Mouse (Mus musculus): ENCODE data around the gene Atp1a4. TPM values are rescaled to one million over a fixed set of nuclear protein-coding genes. Genes with fewer than 3 reads are reported as not detected.
A peak's percentile ranks its signal among the peaks of the same experiment; 100 is the strongest.

Gene Atp1a4
- total RNA-seq, 2 experiments from 2014 or later, result 0.53 to 1.4 TPM

DNA sequence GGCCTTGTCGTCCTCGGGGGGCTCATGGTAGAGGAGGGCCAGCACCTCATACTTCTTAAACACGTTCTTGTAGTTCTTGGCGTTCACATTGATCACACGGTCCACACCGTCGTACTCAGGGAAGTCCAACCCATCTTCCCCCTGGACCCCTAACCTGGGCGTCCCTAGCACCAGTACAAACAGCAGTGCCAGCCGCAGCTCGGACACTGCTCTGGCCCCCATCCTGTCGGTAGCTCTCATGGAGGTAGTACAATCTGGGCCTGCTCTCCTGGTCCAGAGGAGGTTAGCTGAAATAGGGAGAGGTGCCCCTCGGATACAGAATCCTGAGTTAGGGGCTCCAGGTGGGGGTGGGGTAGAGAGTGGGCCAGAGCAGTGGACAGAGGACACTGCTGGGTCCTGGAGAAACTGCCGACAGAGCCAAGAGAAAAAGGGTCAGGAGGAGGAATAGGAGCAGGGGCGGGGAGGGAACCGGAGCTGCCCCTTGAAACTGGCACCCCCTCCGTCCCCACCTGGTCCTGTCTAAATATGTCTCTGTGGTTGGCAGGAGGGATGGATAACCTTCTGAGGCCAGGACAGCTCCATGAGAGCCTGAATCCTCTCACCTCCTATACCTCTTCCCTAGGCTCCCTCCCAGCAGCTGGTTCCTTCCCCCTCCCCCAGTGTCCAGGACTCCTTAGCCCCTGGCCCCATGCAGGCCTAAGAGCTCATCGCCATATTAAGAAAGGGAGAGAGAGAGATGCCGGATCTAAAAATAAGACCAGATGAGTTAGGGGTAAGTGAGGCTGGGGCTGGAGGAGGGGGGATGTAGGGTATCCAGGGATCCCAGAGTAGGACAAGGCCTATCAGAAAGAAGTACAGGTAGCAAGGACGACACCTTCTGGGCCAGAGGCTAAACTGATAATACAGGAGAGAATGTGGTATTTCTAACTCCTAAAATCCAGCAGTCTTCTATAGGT is 38.5 kb downstream of the Atp1a4 start, which contains the start of gene Casq1:
TSS of gene Casq1 (minus strand) at position 418 of the 956 bp plus-strand sequence.
- no peak for DNase-seq

DNA sequence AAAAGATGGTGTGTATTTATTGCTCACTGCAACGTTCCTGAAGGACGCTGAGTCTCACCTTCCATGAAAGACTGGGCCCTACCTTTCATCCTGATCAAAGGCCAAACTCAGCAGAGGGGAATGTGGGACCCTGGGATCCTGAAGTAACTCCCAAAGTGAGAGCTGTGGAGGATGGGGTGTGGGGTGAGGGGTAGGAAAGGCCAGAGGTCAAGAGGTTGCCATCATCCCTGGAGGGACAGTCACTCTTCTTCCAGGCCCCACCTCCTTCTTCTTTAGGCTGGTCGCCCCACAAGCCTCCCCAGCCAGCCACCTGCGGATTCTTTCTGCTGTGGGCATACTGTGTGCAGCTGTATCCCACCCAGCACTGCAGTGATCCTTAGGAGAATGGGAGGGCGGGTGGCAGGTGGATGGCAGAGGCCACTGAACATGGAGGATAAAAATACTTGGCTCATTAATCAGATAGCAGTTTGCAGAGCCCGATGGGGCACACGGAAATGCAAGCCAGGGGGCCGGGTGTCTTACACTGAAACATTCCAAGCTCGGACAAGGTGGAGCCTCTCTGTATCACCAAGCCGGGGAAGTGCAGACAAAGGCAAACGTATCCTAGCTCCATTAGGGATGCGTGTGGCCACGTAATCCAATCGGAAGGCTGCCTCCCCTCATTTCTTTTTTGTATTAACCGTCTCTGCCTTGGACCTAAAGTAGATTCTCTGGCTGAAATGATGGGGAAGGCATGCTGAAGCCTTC is 39.9 kb downstream of the Atp1a4 start:
- DNase-seq, result no peak

DNA sequence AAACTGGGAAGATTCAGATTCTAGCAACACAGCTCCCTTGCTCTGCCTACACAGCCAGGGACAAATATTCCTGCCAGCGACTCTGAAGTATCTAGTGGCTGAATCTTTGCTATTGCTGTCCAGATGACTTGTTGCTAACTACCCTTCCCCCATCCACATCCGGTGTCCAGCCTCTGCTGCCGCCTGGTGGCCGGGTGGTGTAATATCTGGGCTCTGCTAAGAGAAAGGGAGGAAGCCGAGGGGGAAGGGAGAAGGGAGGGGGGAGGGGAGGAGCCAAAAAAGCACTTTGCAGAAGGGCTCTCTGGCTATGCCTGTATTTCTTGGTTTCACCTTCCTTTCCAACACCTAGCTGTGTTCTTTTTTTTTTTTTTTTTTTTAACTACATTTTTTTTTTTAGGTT is 41.1 kb downstream of the Atp1a4 start:
- peak; percentile 94 to 95 for DNase-seq

DNA sequence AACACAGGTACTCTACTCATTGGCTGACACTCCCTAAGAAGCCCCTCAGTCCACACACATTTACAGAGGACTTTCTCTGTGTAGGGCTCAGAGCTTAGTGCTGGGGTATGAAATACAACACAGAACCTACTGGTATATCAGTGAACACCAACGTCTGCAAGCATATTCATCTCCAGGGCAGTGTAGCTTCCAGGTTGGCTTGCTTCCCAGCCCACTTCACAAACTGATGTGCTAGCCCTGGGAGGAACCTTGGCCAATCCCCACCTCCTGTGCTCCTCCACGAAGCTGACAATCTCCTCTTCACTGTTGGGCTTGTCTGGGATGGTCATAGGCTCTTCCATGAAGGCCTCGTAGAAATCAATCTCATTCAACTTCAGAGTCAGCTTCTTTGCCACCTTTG is 43.5 kb downstream of the Atp1a4 start:
- peak in 1 of 2 experiments; percentile 48 for DNase-seq

DNA sequence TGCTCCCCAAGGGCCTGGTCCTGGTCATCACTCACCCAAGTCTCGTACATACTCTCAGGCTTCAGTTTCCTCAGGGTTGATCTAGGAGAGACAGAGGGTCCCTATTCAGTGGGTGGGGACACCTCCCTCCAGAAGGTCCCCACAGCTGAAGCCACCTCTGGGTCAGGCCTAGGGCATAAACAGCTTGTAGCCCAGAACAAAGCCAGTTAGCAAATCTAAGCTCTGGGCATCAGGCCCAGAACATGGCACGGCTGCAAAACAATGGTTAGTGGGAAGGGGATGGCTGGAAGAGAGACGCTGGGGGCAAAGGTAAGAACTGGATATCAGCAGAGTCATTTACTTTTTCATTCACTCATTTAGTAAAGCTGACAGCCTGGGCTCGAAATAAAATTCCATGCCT is 44.4 kb downstream of the Atp1a4 start:
- DNase-seq, result no peak

DNA sequence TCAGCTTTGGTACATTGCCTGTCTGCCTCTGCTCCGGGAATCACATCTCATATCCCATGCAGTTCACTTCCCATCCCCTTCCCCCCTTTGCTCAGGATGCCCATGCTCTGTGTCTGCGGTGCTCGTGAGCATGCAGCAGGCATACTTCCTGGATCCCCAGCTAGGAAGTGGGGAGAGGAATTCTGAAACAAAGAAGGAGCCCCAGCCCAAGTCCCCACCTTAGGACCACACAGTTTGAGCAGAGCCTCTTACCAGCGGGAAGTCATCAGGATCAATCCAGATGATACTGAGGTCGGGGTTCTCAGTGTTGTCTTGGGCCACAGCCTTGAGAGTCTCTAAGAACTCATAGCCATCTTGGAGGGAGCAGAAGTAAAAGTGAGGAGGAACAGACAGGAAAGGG is 45.4 kb downstream of the Atp1a4 start:
- no peak for DNase-seq

DNA sequence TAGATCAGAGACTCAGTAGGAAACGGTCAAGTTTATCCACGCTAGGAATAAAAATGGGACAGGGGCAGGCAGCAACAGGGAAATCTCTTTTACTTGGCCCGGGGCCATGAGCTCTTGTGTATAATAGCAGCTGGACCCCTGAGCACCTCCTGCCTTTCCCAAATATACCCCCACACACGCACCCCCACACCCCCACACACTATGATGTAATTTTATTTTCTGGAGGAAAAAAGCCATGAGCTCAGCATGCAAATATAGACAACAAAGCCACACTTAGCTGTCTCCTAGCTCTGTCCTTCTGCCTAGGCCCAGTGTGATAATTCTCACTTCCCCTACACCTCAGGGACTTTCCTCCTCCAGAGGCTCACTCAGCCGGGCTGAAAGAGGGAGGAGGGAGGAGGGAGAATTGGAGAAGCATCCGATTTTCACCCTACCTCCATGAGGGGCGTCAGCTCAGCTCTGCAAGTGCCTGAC is 51.1 kb downstream of the Atp1a4 start:
- no peak for DNase-seq

DNA sequence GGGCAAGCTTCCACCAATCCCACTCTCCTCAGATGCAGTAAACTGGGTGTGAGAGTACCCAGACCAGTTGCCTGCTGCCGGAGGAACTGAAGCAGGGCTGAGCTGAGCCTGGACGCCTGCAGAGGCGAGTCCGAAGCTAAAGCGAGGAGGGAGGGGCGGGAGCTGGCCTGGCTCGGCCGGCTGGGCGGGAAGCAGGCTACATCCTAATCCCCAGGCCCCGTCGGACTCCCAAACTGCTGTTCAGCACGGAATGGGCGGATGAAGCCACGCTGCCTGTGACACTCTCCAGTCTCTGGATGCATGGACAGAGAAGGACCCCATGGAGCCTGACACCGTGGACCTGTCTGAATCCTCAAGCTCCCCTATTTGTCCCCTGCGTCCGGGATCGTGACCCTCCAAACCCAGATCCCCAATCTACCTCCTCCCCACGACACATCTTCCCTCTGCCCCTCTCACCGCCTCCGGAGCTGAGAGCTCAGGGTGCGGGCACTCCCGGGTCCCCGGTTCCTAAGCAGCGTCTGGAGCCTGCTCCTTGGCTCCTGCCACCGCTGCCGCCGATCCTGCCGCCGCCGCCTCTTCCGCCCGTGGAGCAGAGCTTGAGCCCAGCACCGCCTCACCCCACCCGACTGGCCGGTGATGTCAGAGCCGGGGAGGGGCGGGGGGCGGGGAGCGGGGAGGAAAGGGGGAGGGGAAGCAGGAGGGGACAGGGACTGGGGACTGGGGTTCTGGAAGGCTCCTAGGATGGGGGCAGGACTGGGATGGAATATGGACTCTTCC is 51.9 kb downstream of the Atp1a4 start, which contains the start of gene Pea15a:
TSS of gene Pea15a (minus strand) at position 664 of the 777 bp plus-strand sequence.
- peak; percentile 90 to 92 for DNase-seq

DNA sequence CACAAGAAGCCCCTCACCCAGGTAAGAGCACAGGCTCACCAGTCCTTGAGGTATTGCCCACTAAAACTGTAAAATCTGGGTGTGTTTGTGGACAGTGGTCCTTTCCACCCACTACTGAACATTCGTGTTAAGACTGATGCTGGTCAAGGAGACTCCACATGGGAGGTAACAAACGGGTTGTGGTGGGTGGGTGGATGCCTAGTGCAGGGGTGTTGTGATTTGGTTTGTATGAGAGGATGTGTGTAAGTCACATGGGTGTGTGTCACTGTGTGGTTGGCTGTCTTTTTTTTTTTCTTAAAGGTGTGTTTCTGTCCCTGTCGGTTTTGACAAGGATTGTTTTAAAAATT is 52.5 kb downstream of the Atp1a4 start:
- no peak for DNase-seq

DNA sequence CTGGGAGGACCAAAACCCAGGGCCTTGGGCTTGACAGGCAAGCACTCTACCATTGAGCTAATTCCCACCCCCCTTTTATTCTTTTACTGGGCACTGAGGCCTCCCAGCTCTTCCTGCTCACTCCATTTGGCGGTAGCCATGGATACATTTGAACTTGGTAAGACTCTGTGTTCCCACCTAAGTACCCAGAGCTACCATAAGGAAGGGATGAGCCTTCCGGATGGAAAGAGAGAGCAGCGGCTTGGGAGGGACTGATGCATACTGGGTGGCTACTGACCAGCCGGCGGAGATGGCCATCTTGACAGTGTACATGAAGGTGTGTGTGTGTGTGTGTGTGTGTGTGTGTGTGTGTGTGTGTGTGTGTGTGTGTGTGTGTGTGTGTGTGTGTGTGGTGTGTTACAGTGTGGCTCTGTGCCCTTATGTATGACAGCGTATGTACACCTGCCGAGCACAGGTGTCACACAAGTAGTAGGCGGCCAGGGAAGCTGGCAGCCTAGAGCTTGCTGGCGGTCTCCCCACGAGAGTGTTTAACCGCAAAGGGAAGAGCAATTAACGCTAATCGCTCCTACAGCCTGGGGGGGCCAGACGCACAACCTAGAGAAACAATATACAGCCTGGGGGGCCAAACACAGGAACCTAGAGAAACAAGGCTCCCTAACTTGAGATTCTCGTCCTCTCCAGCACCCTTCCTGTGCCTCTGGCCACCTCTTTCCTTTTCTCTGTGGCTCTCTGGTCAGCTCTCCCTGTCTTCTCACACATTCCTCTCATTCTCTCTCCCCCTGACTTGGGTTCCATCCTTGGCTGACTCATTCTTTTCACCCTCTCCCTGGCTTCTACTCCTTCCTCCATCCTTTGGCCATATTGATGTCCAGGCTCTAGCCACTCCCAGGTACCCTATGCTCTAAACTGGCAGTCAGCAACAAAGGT is 53.1 kb downstream of the Atp1a4 start:
- DNase-seq, result no peak

DNA sequence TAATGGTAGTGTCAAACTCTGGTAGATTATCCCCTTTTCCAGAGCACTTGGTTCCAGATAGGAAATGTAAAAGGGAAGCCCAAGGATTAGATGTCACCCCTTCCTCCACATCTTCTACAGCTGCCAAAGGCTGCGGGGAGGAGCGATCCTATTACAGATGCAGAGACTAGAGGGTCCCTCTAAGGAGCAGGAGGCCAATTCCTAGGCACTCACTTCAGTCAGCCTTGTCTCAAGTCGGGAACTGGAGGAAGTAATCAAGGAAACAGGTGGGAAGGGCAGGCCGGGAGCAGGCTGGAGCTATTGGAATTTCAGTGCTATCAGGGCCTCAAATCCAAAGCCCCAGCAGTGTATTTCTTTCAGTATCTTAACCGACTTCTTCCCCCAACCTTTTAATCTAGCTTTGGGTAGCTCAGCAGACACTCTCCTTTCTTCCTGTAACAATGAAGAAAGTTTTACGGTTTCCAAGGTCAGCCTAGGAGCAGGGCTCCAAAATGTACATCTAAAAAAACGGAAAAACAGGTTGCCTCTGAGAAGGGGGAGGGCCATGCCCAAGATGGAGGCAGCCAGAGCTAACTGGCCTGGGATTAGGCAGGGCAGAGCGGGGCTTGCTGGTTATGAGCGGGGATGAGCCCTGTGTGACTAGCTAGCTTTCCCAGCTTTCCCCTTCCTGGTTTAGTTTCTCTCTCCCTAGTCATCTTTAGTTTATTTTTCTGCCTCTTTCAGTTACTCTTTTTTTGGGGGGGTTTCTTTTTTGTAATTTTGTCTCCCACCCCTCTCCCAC is 54.0 kb downstream of the Atp1a4 start:
- no peak for DNase-seq

DNA sequence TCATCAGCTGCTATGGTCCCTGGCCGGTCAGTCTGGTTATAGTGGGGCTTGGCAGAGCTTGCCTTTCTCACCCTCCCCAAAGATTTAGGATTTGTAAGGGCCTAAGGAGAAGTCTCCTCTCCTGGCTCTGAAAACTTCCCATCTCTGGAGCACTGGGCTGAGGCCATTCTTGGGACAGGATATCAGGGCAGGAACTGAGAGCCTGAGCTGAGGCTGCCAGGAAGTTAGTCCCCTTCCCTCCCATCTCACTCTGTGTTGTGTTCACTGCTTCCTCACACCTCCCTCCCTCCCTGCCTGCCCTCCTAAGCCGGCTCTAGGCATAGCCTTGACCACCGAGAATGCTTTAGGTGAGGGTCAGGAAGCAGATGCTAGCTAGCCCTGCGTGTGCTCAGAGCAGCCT is 54.6 kb downstream of the Atp1a4 start:
- DNase-seq, result no peak

DNA sequence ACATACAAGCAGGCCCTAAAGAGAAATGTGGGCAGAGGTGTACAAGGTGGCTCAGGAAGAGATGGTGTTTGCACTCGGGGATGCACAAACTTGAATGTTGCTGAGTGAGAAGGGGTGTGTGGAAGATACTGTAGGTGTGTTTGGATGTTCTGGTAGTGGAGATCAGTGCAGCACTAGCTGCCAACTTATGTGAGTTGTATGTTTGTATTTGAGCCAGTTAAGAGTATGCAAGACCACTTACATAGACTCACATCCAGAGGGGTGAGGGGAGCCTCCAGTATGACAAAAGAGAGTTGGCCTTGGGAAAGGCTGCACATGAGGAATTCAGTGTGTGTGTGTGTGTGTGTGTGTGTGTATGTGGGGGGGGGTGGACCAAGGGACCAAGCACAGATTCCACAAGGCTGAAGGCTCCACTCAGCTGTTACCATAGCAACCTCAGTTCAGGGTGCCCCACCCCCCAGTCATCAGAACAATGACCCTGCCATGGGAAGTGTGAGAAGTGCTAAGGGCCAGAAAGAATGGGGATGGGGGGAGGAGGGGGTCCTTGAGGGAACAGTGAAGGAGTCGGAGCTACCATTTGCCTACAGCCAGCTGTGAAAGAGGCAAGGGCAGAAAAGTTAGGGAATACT is 55.2 kb downstream of the Atp1a4 start:
- peak in 1 of 2 experiments; percentile 43 for DNase-seq

DNA sequence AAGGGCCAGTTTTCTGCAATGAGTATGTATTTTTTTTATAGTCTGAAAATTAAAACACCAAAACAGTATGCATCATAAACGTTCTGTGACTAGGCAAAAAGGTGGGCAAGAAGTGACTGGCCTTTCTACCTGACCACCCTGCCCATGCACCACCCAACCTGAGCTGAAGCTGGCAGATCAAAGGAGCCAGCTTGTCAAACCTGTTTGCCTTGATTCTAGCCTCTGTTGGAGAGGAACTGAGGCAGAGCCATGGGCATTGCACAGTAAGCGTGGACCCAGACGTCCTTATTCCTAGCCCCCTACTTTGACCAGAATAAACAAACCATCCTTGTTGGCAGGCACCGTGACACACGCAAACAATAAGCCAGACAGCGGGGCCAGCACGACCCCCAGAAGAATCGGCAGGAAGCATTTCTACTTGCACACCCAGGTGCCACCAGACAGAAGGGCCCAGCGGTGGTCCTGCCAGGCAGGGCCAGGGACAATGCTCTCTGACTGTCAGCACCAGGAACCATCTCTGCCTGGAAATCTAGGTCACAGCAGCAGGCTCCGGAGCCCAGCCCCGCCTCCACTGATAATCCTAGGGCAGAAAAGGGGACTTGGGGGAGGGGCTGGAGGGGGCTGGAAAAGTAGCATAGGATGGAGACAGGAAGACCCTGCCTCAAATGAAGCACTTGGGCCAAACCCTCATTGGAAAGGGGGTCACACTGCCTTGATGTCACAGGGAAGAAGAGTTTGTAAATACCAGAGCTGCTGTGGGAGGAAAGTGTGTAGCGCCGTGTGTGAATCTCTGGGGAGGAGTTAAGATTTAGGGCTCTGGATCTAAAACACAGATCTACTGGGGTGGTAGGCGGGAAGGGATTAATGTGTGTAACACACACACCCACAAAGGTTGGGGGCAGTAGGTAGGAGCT is 56.0 kb downstream of the Atp1a4 start:
- peak; percentile 44 to 55 for DNase-seq

DNA sequence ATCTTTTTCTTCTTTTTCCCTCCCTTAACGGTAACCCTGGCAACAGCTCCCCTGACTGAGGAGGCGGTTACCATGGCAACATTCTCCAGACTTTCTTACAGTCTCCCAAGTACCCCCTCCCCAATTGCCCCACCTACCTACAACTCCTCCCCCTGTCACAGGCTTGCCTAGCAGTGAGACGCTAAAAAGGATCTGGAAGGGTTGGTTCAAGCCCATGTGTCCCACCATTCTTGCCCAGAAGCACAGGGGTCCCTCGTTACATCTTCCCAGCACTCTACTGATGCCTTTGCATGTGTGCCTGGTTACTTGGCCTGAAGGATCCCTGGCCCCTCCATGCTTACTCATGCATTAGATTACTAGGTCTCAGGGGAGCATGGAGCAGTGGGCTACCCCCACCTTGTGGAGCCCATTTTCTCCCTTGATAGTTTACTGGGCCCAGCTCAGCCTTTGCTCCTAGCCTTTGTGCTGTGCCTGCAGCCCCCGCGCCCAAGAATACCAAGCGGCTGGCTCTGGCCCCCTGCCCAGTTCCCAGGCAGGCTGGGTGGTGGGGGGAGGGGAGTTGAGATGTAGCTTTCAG is 57.3 kb downstream of the Atp1a4 start:
- no peak for DNase-seq

DNA sequence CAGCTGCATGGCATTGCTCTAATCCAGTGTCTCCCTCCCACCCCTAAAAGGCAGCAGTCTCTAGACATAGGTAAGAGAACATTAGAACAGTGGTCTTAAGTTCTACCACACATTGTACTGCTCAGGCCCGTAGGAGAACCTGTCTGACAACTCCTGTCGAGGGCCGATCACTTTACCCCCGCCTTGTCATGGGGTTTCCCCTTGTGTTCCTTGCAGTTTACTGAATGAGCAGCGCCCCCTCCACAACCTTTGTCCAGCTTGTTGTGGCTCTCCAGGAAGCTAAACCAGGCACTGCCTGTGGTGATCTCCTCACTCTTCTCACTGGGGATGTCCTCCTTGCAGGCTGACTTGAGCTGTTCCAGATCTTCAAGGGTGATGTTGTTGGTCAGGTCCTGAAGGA is 58.1 kb downstream of the Atp1a4 start:
- no peak for DNase-seq

DNA sequence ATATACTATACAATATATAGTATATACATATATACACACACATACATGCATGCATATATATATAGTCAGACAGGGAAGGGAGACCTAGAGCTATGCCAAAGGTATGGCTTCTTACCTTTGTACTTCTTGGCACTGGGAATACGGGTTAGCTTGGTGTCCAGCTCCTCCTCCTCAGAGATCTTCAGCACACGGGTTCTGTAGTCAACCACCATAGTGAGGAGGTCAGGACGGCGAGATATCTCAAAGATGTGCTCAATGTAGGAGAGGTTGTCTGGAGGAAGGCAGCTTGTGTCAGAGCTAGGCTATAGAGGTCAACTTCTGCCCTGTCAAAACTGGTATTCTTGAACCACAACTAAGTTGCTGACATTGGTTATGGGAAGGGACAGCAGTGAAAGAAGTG is 59.2 kb downstream of the Atp1a4 start:
- DNase-seq, result no peak

DNA sequence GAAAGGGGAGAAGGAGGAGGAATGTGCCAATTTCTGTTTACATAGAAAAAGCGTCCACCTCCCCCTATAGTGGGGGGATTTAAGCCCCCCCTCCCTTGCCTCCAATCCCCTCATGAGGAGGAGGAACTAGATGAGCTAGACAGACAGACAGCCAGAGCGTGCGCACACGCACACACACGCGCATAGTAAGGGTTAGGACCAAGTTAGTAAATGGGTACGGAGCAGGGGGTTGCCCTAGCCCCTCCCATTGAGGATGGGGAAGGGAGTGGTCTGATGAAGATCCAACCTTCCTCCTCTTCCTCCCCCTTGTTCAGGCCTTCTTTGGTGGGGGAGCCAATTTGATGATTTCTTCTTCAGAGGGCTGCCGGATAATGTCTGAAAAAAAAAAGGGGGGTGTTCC is 59.9 kb downstream of the Atp1a4 start:
- no peak for DNase-seq
